ENCODE assay signal across 25 mouse cellular contexts in the genomic region with DNA sequence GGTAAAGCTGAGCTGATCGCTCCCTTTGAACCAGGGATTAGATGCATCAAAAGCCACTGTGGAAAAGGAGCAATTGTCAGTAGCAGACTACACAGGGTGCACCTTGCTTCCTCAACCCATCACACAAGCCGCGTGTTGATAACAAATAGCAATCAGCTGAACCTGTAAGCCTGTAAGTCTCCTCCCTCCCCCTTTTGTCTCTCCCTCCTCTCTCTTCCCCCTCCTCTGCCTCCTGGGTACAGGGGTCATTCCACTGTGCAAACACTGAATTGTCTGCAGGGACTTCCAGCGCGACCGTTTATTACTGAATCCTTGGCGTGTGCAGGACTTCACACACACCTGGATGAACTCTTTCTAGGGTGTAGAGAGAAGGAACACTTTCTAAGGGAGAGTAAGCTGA. TPM values are rescaled to one million over a fixed set of nuclear protein-coding genes. Genes with fewer than 3 reads are reported as not detected.
DNase-seq lines count a peak whose midpoint lies in the region; ATAC-seq and TF ChIP-seq lines count a peak whose summit lies in the region.
"Had no signal": no experiment of that assay in that cellular context is flagged by ENCODE, and none has a peak within 500 bp of the region (broad histone marks: within the 10 kb centered on the region; RNA-seq: fewer than 3 reads in every experiment).

No protein-coding gene starts in this region.

- DNase-seq in liver, adult 2 months (ENCODE audit: extremely low read depth, low read depth, low spot score): peak; percentile 54
- no peak for DNase-seq in stomach, postnatal 0 days (ENCODE audit: low spot score)
- DNase-seq in adrenal gland, postnatal 14 days: no peak
- DNase-seq in ovary, postnatal 14 days (ENCODE audit: low spot score): no peak
- DNase-seq: adrenal gland, adult 8-10 months; B cell, adult 2 months; cerebellum, adult 18-20 months; cerebellum, adult 9-11 months; forebrain, postnatal 0 days; gastrocnemius, postnatal 14 days; heart, adult 2 months; heart, postnatal 14 days had no signal

- no peak overlapping the region for H3K4me2 ChIP-seq in liver, embryonic 12.5 days
- no peak overlapping the region for H3K4me2 ChIP-seq in stomach, embryonic 15.5 days
- no peak overlapping the region for H3K4me2 ChIP-seq in stomach, postnatal 0 days (replicated peaks; ENCODE audit: low read depth)
- no peak overlapping the region for H3K4me2 ChIP-seq in stomach, embryonic 16.5 days (ENCODE audit: low read depth, low read length)
- H3K4me2 ChIP-seq: forebrain, embryonic 13.5 days; heart, embryonic 11.5 days; heart, embryonic 15.5 days; hindbrain, embryonic 13.5 days had no signal

- no peak for TF ChIP-seq EP300 in stomach, postnatal 0 days (optimal IDR thresholded peaks at IDR 0.05)

- H3K36me3 ChIP-seq in liver, adult 2 months (ENCODE audit: control insufficient read depth, insufficient read depth, low read length): no peaks in the 10 kb centered on the region
- H3K36me3 ChIP-seq in liver, embryonic 12.5 days: no peaks in the 10 kb centered on the region
- no peaks in the 10 kb centered on the region for H3K36me3 ChIP-seq in stomach, embryonic 15.5 days
- no peaks in the 10 kb centered on the region for H3K36me3 ChIP-seq in stomach, postnatal 0 days (ENCODE audit: control insufficient read depth, insufficient read depth, low read length)
- H3K36me3 ChIP-seq in stomach, embryonic 16.5 days (ENCODE audit: control insufficient read depth, insufficient read depth, low read length): no peaks in the 10 kb centered on the region
- H3K36me3 ChIP-seq: embryonic facial prominence, embryonic 10.5 days; G1E; heart, embryonic 15.5 days; hindbrain, embryonic 13.5 days had no signal

- H3K9ac ChIP-seq in liver, adult 2 months (ENCODE audit: low read depth, low read length): no peak overlapping the region
- no peak overlapping the region for H3K9ac ChIP-seq in liver, embryonic 12.5 days
- H3K9ac ChIP-seq in stomach, embryonic 15.5 days: no peak overlapping the region
- H3K9ac ChIP-seq in stomach, postnatal 0 days (ENCODE audit: low read length): no peak overlapping the region
- H3K9ac ChIP-seq in stomach, embryonic 16.5 days (ENCODE audit: low read length): no peak overlapping the region
- H3K9ac ChIP-seq: forebrain, embryonic 13.5 days; forebrain, postnatal 0 days; heart, embryonic 15.5 days; hindbrain, embryonic 13.5 days had no signal

- no peaks in the 10 kb centered on the region for H3K9me3 ChIP-seq in liver, embryonic 12.5 days (replicated peaks)
- H3K9me3 ChIP-seq in stomach, embryonic 15.5 days: no peaks in the 10 kb centered on the region
- H3K9me3 ChIP-seq in stomach, postnatal 0 days (ENCODE audit: control insufficient read depth, low read length): no peaks in the 10 kb centered on the region
- H3K9me3 ChIP-seq in stomach, embryonic 16.5 days (replicated peaks; ENCODE audit: control insufficient read depth, low read length): no peaks in the 10 kb centered on the region
- H3K9me3 ChIP-seq: embryonic facial prominence, embryonic 10.5 days; forebrain, embryonic 13.5 days; G1E; heart, embryonic 15.5 days; hindbrain, embryonic 13.5 days had no signal

- no peaks in the 10 kb centered on the region for H3K79me2 ChIP-seq in liver, adult 2 months (ENCODE audit: control insufficient read depth, insufficient read depth, low read length)

- no peak for TF ChIP-seq CTCF in liver, adult 2 months (IDR thresholded peaks at IDR 0.05; ENCODE audit: low read depth, low read length)
- no peak for TF ChIP-seq CTCF in stomach, postnatal 0 days (IDR thresholded peaks at IDR 0.05; ENCODE audit: low read depth)

- H3K4me1 ChIP-seq in liver, adult 2 months (ENCODE audit: control insufficient read depth, insufficient read depth, low read length): peaks cover 15% of the 10 kb centered on the region
- H3K4me1 ChIP-seq in liver, embryonic 12.5 days: no peaks in the 10 kb centered on the region
- H3K4me1 ChIP-seq in stomach, embryonic 15.5 days: no peaks in the 10 kb centered on the region
- no peaks in the 10 kb centered on the region for H3K4me1 ChIP-seq in stomach, postnatal 0 days (replicated peaks; ENCODE audit: control insufficient read depth, insufficient read depth)
- no peaks in the 10 kb centered on the region for H3K4me1 ChIP-seq in stomach, embryonic 16.5 days (ENCODE audit: control insufficient read depth, insufficient read depth, low read length)
- H3K4me1 ChIP-seq: forebrain, embryonic 13.5 days; heart, embryonic 15.5 days; hindbrain, embryonic 13.5 days had no signal

- H3K27me3 ChIP-seq in liver, adult 2 months (ENCODE audit: control insufficient read depth, insufficient read depth, low read length): no peaks in the 10 kb centered on the region
- peaks cover 6% of the 10 kb centered on the region; the same call in 1 of the 2 replicates for H3K27me3 ChIP-seq in liver, embryonic 12.5 days (replicated peaks)
- H3K27me3 ChIP-seq in stomach, embryonic 15.5 days (replicated peaks): no peaks in the 10 kb centered on the region
- H3K27me3 ChIP-seq in stomach, postnatal 0 days (ENCODE audit: control insufficient read depth, insufficient read depth, low read length): no peaks in the 10 kb centered on the region
- no peaks in the 10 kb centered on the region for H3K27me3 ChIP-seq in stomach, embryonic 16.5 days (ENCODE audit: control insufficient read depth, insufficient read depth, low read length)
- H3K27me3 ChIP-seq: forebrain, embryonic 13.5 days; heart, embryonic 15.5 days; hindbrain, embryonic 13.5 days had no signal

- no peak for TF ChIP-seq POLR2A in liver, adult 2 months (IDR thresholded peaks at IDR 0.05; ENCODE audit: extremely low read depth, insufficient read depth, low read length)

- no peak overlapping the region for H3K27ac ChIP-seq in liver, adult 2 months (replicated peaks; ENCODE audit: insufficient read depth, low read depth, low read length)
- H3K27ac ChIP-seq in liver, embryonic 12.5 days: no peak overlapping the region
- H3K27ac ChIP-seq in stomach, embryonic 15.5 days: no peak overlapping the region
- H3K27ac ChIP-seq in stomach, postnatal 0 days (replicated peaks): no peak overlapping the region
- H3K27ac ChIP-seq in stomach, embryonic 16.5 days (ENCODE audit: low read length): no peak overlapping the region
- H3K27ac ChIP-seq: embryonic facial prominence, embryonic 10.5 days; forebrain, embryonic 13.5 days; heart, adult 2 months; heart, embryonic 15.5 days; hindbrain, embryonic 13.5 days had no signal

- no peak overlapping the region for H3K4me3 ChIP-seq in liver, adult 2 months (ENCODE audit: insufficient read depth, low read depth, low read length)
- no peak overlapping the region for H3K4me3 ChIP-seq in liver, embryonic 12.5 days
- H3K4me3 ChIP-seq in stomach, embryonic 15.5 days (replicated peaks): no peak overlapping the region
- H3K4me3 ChIP-seq in stomach, postnatal 0 days (ENCODE audit: low read depth, low read length): no peak overlapping the region
- H3K4me3 ChIP-seq in stomach, embryonic 16.5 days (replicated peaks; ENCODE audit: low read length): no peak overlapping the region
- H3K4me3 ChIP-seq: embryonic facial prominence, embryonic 10.5 days; forebrain, embryonic 13.5 days; heart, adult 2 months; heart, embryonic 15.5 days; hindbrain, embryonic 13.5 days had no signal

- no peak for ATAC-seq in liver, embryonic 12.5 days
- ATAC-seq in stomach, embryonic 15.5 days (ENCODE audit: insufficient read depth, low FRiP score, low read depth): peak; percentile 47; the same call in 1 of the 2 replicates
- ATAC-seq in stomach, postnatal 0 days (ENCODE audit: low FRiP score, low TSS enrichment): no peak
- peak; percentile 48; the same call in 1 of the 2 replicates for ATAC-seq in stomach, embryonic 16.5 days (ENCODE audit: insufficient read depth, low FRiP score)
- ATAC-seq: CD4-positive, CD25-positive, alpha-beta regulatory T cell, adult 4 months; forebrain, embryonic 13.5 days; forebrain, postnatal 0 days had no signal

- WGBS in liver, adult 2 months: 16% methylated on average over 7 of the region's 7 CpGs
- WGBS in liver, embryonic 12.5 days (ENCODE audit: insufficient replicate concordance): 50% methylated on average over 7 of the region's 7 CpGs
- WGBS in stomach, embryonic 15.5 days: 24% methylated on average over 7 of the region's 7 CpGs
- 26% methylated on average over 7 of the region's 7 CpGs for WGBS in stomach, postnatal 0 days
- 22% methylated on average over 7 of the region's 7 CpGs for WGBS in stomach, embryonic 16.5 days

RNA-seq across cellular contexts. Expression of gene Ddx52, which starts 33.5 kb away (rescaled TPM):
- 10.4 and 12.0 TPM in 2 replicates for total RNA-seq in liver, adult 2 months (2014; rRNA removed)
- polyA plus RNA-seq in liver, adult 2 months (2012; rRNA removed): 2.5 and 2.7 TPM in 2 replicates
- 24.3 and 27.4 TPM in 2 replicates for polyA plus RNA-seq in liver, embryonic 12.5 days (2016; fragmentation: Nextera tagmentation; extraction: Ambion mirVana)
- polyA plus RNA-seq in stomach, embryonic 15.5 days (2015; fragmentation: Nextera tagmentation; extraction: Ambion mirVana): 30.4 and 31.0 TPM in 2 replicates
- 15.1 and 15.3 TPM in 2 replicates for polyA plus RNA-seq in stomach, postnatal 0 days (2015; fragmentation: Nextera tagmentation; extraction: Ambion mirVana)
- polyA plus RNA-seq in stomach, embryonic 16.5 days (2015; fragmentation: Nextera tagmentation; extraction: Ambion mirVana): 24.0 and 27.4 TPM in 2 replicates
- total RNA-seq in adrenal gland, postnatal 14 days (2021): 18.7 and 19.7 TPM in 2 replicates

RNA-seq across cellular contexts. Expression of gene Synrg, which starts 55.9 kb away (rescaled TPM):
- total RNA-seq in liver, adult 2 months (2014; rRNA removed): 6.5 and 7.7 TPM in 2 replicates
- 6.8 and 9.1 TPM in 2 replicates for polyA plus RNA-seq in liver, adult 2 months (2012; rRNA removed)
- 10.2 and 11.2 TPM in 2 replicates for polyA plus RNA-seq in liver, embryonic 12.5 days (2016; fragmentation: Nextera tagmentation; extraction: Ambion mirVana)
- polyA plus RNA-seq in stomach, embryonic 15.5 days (2015; fragmentation: Nextera tagmentation; extraction: Ambion mirVana): 11.0 and 12.3 TPM in 2 replicates
- 7.2 TPM in 2 replicates for polyA plus RNA-seq in stomach, postnatal 0 days (2015; fragmentation: Nextera tagmentation; extraction: Ambion mirVana)
- 11.7 and 12.8 TPM in 2 replicates for polyA plus RNA-seq in stomach, embryonic 16.5 days (2015; fragmentation: Nextera tagmentation; extraction: Ambion mirVana)
- 38.6 and 45.5 TPM in 2 replicates for total RNA-seq in adrenal gland, postnatal 14 days (2021)

RNA-seq across cellular contexts. Expression of gene Hnf1b, which starts 58.5 kb away (rescaled TPM):
- total RNA-seq in liver, adult 2 months (2014; rRNA removed): 2.2 and 2.4 TPM in 2 replicates
- 13.7 and 14.9 TPM in 2 replicates for polyA plus RNA-seq in liver, adult 2 months (2012; rRNA removed)
- 2.2 and 2.5 TPM in 2 replicates for polyA plus RNA-seq in liver, embryonic 12.5 days (2016; fragmentation: Nextera tagmentation; extraction: Ambion mirVana)
- polyA plus RNA-seq in stomach, embryonic 15.5 days (2015; fragmentation: Nextera tagmentation; extraction: Ambion mirVana): 6.0 and 8.0 TPM in 2 replicates
- polyA plus RNA-seq in stomach, postnatal 0 days (2015; fragmentation: Nextera tagmentation; extraction: Ambion mirVana): 4.8 and 5.0 TPM in 2 replicates
- polyA plus RNA-seq in stomach, embryonic 16.5 days (2015; fragmentation: Nextera tagmentation; extraction: Ambion mirVana): 5.6 and 6.9 TPM in 2 replicates
- total RNA-seq in adrenal gland, postnatal 14 days (2021): 1.8 TPM in 1 of 2 replicates, not detected in the other
- total RNA-seq: forebrain, postnatal 0 days; gastrocnemius, adult 18-20 months; gastrocnemius, postnatal 14 days; heart, adult 2 months; heart, postnatal 14 days; hematopoietic stem cell, adult 5-6 weeks had no signal
- polyA plus RNA-seq: CD4-positive, CD25-positive, alpha-beta regulatory T cell, adult 4 months; embryonic facial prominence, embryonic 14.5 days; forebrain, embryonic 13.5 days; G1E had no signal

Comparison
In these comparisons a context has a peak if more than half of its experiments do, and no peak if none do; other contexts are left out.
1. ATAC-seq: peak in stomach, embryonic 15.5 days (single experiment) and stomach, embryonic 16.5 days (single experiment); none in liver, embryonic 12.5 days (single experiment) and stomach, postnatal 0 days (single experiment).